In the genomic region with DNA sequence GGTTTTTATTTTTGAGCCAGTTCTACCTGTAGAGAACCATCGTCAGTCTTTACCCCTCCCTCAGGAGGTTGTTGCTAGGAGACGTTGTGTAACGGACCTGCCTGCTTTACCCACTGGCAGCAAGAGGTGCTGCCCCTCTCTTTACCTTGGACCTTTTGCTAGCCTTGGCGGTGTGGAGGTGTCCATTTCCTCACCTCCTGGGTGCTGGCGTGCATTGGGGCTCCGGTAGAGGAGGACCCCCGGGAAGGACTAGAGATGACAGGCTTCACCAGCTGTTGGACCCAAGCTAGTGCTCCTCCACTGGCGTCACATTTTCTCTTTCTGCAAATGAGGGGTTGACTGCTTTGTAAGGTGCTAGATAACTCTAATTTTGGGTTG, we compare ENCODE assay signal across 8 mouse cellular contexts. TPM values are rescaled to one million over a fixed set of nuclear protein-coding genes. Genes with fewer than 3 reads are reported as not detected.
DNase-seq lines count a peak whose midpoint lies in the region; ATAC-seq and TF ChIP-seq lines count a peak whose summit lies in the region.

No protein-coding gene starts in this region.

- H3K27ac ChIP-seq in heart, embryonic 16.5 days (ENCODE audit: low read length), result peak overlapping the region; percentile 64
- H3K27ac ChIP-seq in forebrain, embryonic 11.5 days (ENCODE audit: low read depth, low read length), result no peak overlapping the region
- peak overlapping the region; percentile 86 for H3K27ac ChIP-seq in liver, embryonic 12.5 days
- peak overlapping the region; percentile 71 for H3K27ac ChIP-seq in stomach, embryonic 16.5 days (ENCODE audit: low read length)

- no peak for DNase-seq in heart, adult 18-20 months
- DNase-seq in G1E (ENCODE audit: low spot score), result no peak
- no peak for DNase-seq in forebrain, embryonic 11.5 days (ENCODE audit: low spot score)
- DNase-seq in thymus, postnatal 10 days (ENCODE audit: low spot score in 2 of 2), result no peak
- DNase-seq in left cerebral cortex, adult 18-20 months (ENCODE audit: low spot score in 2 of 2), result no peak

- H3K4me3 ChIP-seq in heart, embryonic 16.5 days (ENCODE audit: low read length), result peak overlapping the region; percentile 82
- peak overlapping the region; percentile 97 for H3K4me3 ChIP-seq in G1E (ENCODE audit: low read depth, low read length)
- H3K4me3 ChIP-seq in forebrain, embryonic 11.5 days (ENCODE audit: low read depth, low read length), result peak overlapping the region; percentile 65
- H3K4me3 ChIP-seq in liver, embryonic 12.5 days, result peak overlapping the region; percentile 88
- peak overlapping the region; percentile 69 for H3K4me3 ChIP-seq in stomach, embryonic 16.5 days (replicated peaks; ENCODE audit: low read length)

- H3K36me3 ChIP-seq in heart, embryonic 16.5 days (ENCODE audit: control insufficient read depth, insufficient read depth), result no peaks in the 10 kb centered on the region
- H3K36me3 ChIP-seq in G1E (replicated peaks), result peaks cover 10% of the 10 kb centered on the region
- no peaks in the 10 kb centered on the region for H3K36me3 ChIP-seq in forebrain, embryonic 11.5 days (ENCODE audit: control insufficient read depth, insufficient read depth, low read length)
- H3K36me3 ChIP-seq in liver, embryonic 12.5 days, result peaks cover 16% of the 10 kb centered on the region
- H3K36me3 ChIP-seq in stomach, embryonic 16.5 days (ENCODE audit: control insufficient read depth, insufficient read depth, low read length), result no peaks in the 10 kb centered on the region

- H3K27me3 ChIP-seq in heart, embryonic 16.5 days (ENCODE audit: control insufficient read depth, insufficient read depth, low read length), result no peaks in the 10 kb centered on the region
- no peaks in the 10 kb centered on the region for H3K27me3 ChIP-seq in G1E (ENCODE audit: insufficient read depth, low read length)
- H3K27me3 ChIP-seq in forebrain, embryonic 11.5 days (ENCODE audit: control insufficient read depth, insufficient read depth, low read length), result no peaks in the 10 kb centered on the region
- no peaks in the 10 kb centered on the region for H3K27me3 ChIP-seq in liver, embryonic 12.5 days (replicated peaks)
- no peaks in the 10 kb centered on the region for H3K27me3 ChIP-seq in stomach, embryonic 16.5 days (ENCODE audit: control insufficient read depth, insufficient read depth, low read length)

- no peak for ATAC-seq in heart, embryonic 16.5 days (replicated peaks; ENCODE audit: extremely low read depth, insufficient read depth, low FRiP score)
- ATAC-seq in G1E (ENCODE audit: extremely low read depth, insufficient number of reproducible peaks, low FRiP score, poor library complexity, severe bottlenecking), result no peak
- ATAC-seq in forebrain, embryonic 11.5 days (replicated peaks; ENCODE audit: low FRiP score), result no peak
- peak; percentile 7 for ATAC-seq in liver, embryonic 12.5 days
- ATAC-seq in stomach, embryonic 16.5 days (ENCODE audit: insufficient read depth, low FRiP score), result no peak; the same call in 1 of the 2 replicates

- H3K9me3 ChIP-seq in heart, embryonic 16.5 days (replicated peaks; ENCODE audit: control insufficient read depth, low read length), result no peaks in the 10 kb centered on the region
- no peaks in the 10 kb centered on the region for H3K9me3 ChIP-seq in G1E (replicated peaks)
- no peaks in the 10 kb centered on the region for H3K9me3 ChIP-seq in forebrain, embryonic 11.5 days (ENCODE audit: control insufficient read depth, low read length)
- H3K9me3 ChIP-seq in liver, embryonic 12.5 days (replicated peaks), result no peaks in the 10 kb centered on the region
- H3K9me3 ChIP-seq in stomach, embryonic 16.5 days (replicated peaks; ENCODE audit: control insufficient read depth, low read length), result no peaks in the 10 kb centered on the region

- TF ChIP-seq CTCF in G1E (IDR thresholded peaks at IDR 0.05; ENCODE audit: low read depth, low read length), result no peak

- H3K4me2 ChIP-seq in heart, embryonic 16.5 days (ENCODE audit: low read depth, low read length), result peak overlapping the region; percentile 77
- H3K4me2 ChIP-seq in forebrain, embryonic 11.5 days (ENCODE audit: low read depth, low read length, severe bottlenecking), result peak overlapping the region; percentile 92
- H3K4me2 ChIP-seq in liver, embryonic 12.5 days, result peak overlapping the region; percentile 88
- peak overlapping the region; percentile 88 for H3K4me2 ChIP-seq in stomach, embryonic 16.5 days (ENCODE audit: low read depth, low read length)

- WGBS in heart, embryonic 16.5 days, result under 1% methylated on average over 8 of the region's 8 CpGs
- 1% methylated on average over 8 of the region's 8 CpGs for WGBS in forebrain, embryonic 11.5 days
- 2% methylated on average over 8 of the region's 8 CpGs for WGBS in liver, embryonic 12.5 days (ENCODE audit: insufficient replicate concordance)
- WGBS in stomach, embryonic 16.5 days, result under 1% methylated on average over 8 of the region's 8 CpGs

- peak overlapping the region; percentile 82 for H3K9ac ChIP-seq in heart, embryonic 16.5 days (ENCODE audit: low read length)
- H3K9ac ChIP-seq in forebrain, embryonic 11.5 days (ENCODE audit: low read length), result peak overlapping the region; percentile 69
- peak overlapping the region; percentile 84 for H3K9ac ChIP-seq in liver, embryonic 12.5 days
- H3K9ac ChIP-seq in stomach, embryonic 16.5 days (ENCODE audit: low read length), result peak overlapping the region; percentile 79

- H3K4me1 ChIP-seq in heart, embryonic 16.5 days (ENCODE audit: control insufficient read depth, insufficient read depth, low read length), result peaks cover 9% of the 10 kb centered on the region; the same call in 1 of the 2 replicates
- peaks cover 6% of the 10 kb centered on the region for H3K4me1 ChIP-seq in G1E (ENCODE audit: insufficient read depth, low read depth, low read length)
- no peaks in the 10 kb centered on the region; the same call in 1 of the 2 replicates for H3K4me1 ChIP-seq in forebrain, embryonic 11.5 days (replicated peaks; ENCODE audit: control insufficient read depth, insufficient read depth, low read length)
- H3K4me1 ChIP-seq in liver, embryonic 12.5 days, result peaks cover 20% of the 10 kb centered on the region
- H3K4me1 ChIP-seq in stomach, embryonic 16.5 days (ENCODE audit: control insufficient read depth, insufficient read depth, low read length), result peaks cover 2% of the 10 kb centered on the region; the same call in 1 of the 2 replicates

RNA-seq across cellular contexts. Expression of a gene that starts 0.4 kb away (rescaled TPM):
- polyA plus RNA-seq in heart, embryonic 16.5 days (2015; fragmentation: Nextera tagmentation; extraction: Ambion mirVana), result 6.6 and 9.1 TPM in 2 replicates
- not detected for total RNA-seq in heart, adult 18-20 months (2021)
- total RNA-seq in G1E (2014; fragmentation: Nextera tagmentation) (88.3 and 98.3 TPM in 2 replicates), G1E (2017) (41.5 and 57.6 TPM in 2 replicates)
- polyA plus RNA-seq in G1E (2012), result not detected in 2 replicates
- 13.6 and 19.1 TPM in 2 replicates for polyA plus RNA-seq in forebrain, embryonic 11.5 days (2014; fragmentation: Nextera tagmentation; extraction: Ambion mirVana)
- 1.4 TPM in 2 replicates for polyA plus RNA-seq in liver, embryonic 12.5 days (2016; fragmentation: Nextera tagmentation; extraction: Ambion mirVana)
- polyA plus RNA-seq in stomach, embryonic 16.5 days (2015; fragmentation: Nextera tagmentation; extraction: Ambion mirVana), result 12.2 and 12.7 TPM in 2 replicates
- 1 to 10 TPM; 4.8 to 8.7 TPM for total RNA-seq in left cerebral cortex, adult 18-20 months (2021)

RNA-seq across cellular contexts. Expression of a gene that starts 0.6 kb away (rescaled TPM):
- polyA plus RNA-seq in heart, embryonic 16.5 days (2015; fragmentation: Nextera tagmentation; extraction: Ambion mirVana), result 21.7 and 24.5 TPM in 2 replicates
- total RNA-seq in heart, adult 18-20 months (2021), result 10 to 100 TPM; 12.5 to 13.6 TPM
- total RNA-seq in G1E (2014; fragmentation: Nextera tagmentation) (6.0 and 18.1 TPM in 2 replicates), G1E (2017) (6.7 and 7.0 TPM in 2 replicates)
- polyA plus RNA-seq in G1E (2012), result 5.6 and 6.1 TPM in 2 replicates
- 16.9 and 18.9 TPM in 2 replicates for polyA plus RNA-seq in forebrain, embryonic 11.5 days (2014; fragmentation: Nextera tagmentation; extraction: Ambion mirVana)
- polyA plus RNA-seq in liver, embryonic 12.5 days (2016; fragmentation: Nextera tagmentation; extraction: Ambion mirVana), result 17.2 and 17.4 TPM in 2 replicates
- 28.8 and 30.0 TPM in 2 replicates for polyA plus RNA-seq in stomach, embryonic 16.5 days (2015; fragmentation: Nextera tagmentation; extraction: Ambion mirVana)
- 10 to 100 TPM; 44.8 to 45.6 TPM for total RNA-seq in left cerebral cortex, adult 18-20 months (2021)

RNA-seq across cellular contexts. Expression of a gene that starts 0.7 kb away (rescaled TPM):
- 81.4 and 104 TPM in 2 replicates for polyA plus RNA-seq in heart, embryonic 16.5 days (2015; fragmentation: Nextera tagmentation; extraction: Ambion mirVana)
- total RNA-seq in heart, adult 18-20 months (2021), result 10 to 100 TPM; 19.6 to 22.8 TPM
- 20.2 and 21.6 TPM in 2 replicates for total RNA-seq in G1E (2014; fragmentation: Nextera tagmentation)
- 227 and 304 TPM in 2 replicates for total RNA-seq in G1E (2017)
- 1.9 and 2.3 TPM in 2 replicates for polyA plus RNA-seq in G1E (2012)
- 174 and 194 TPM in 2 replicates for polyA plus RNA-seq in forebrain, embryonic 11.5 days (2014; fragmentation: Nextera tagmentation; extraction: Ambion mirVana)
- 144 and 147 TPM in 2 replicates for polyA plus RNA-seq in liver, embryonic 12.5 days (2016; fragmentation: Nextera tagmentation; extraction: Ambion mirVana)
- 124 and 146 TPM in 2 replicates for polyA plus RNA-seq in stomach, embryonic 16.5 days (2015; fragmentation: Nextera tagmentation; extraction: Ambion mirVana)
- 10 to 100 TPM; 16.1 to 16.2 TPM for total RNA-seq in left cerebral cortex, adult 18-20 months (2021)

RNA-seq across cellular contexts. Expression of a gene that starts 50.6 kb away (rescaled TPM):
- polyA plus RNA-seq in heart, embryonic 16.5 days (2015; fragmentation: Nextera tagmentation; extraction: Ambion mirVana), result 15.2 and 16.0 TPM in 2 replicates
- total RNA-seq in heart, adult 18-20 months (2021), result 10 to 100 TPM; 16.8 to 17.1 TPM
- total RNA-seq in G1E (2014; fragmentation: Nextera tagmentation), result 38.1 and 38.8 TPM in 2 replicates
- 19.9 and 23.7 TPM in 2 replicates for total RNA-seq in G1E (2017)
- polyA plus RNA-seq in G1E (2012), result 5.2 and 7.2 TPM in 2 replicates
- 25.8 and 27.0 TPM in 2 replicates for polyA plus RNA-seq in forebrain, embryonic 11.5 days (2014; fragmentation: Nextera tagmentation; extraction: Ambion mirVana)
- polyA plus RNA-seq in liver, embryonic 12.5 days (2016; fragmentation: Nextera tagmentation; extraction: Ambion mirVana), result 23.3 and 24.4 TPM in 2 replicates
- polyA plus RNA-seq in stomach, embryonic 16.5 days (2015; fragmentation: Nextera tagmentation; extraction: Ambion mirVana), result 22.4 and 22.5 TPM in 2 replicates
- 10 to 100 TPM; 23.1 to 25.2 TPM for total RNA-seq in left cerebral cortex, adult 18-20 months (2021)

Comparison
In these comparisons a context has a peak if more than half of its experiments do, and no peak if none do; other contexts are left out.
1. RNA of a gene that starts 0.7 kb away (polyA plus RNA-seq): 174 to 194 TPM in forebrain, embryonic 11.5 days, 144 to 147 TPM in liver, embryonic 12.5 days, 124 to 146 TPM in stomach, embryonic 16.5 days and 81.4 to 104 TPM in heart, embryonic 16.5 days; 1.9 to 2.3 TPM in G1E; every median in the first group is over 10 times any median in the second.
2. Peak in every context shown above with its lines, with median percentiles within 50 percentile points of each other: H3K4me2 ChIP-seq, H3K4me3 ChIP-seq and H3K9ac ChIP-seq.